Mouse (Mus musculus) kidney, adult 9 months (tissue): ENCODE measurements around the gene B4galt5.

Experiments used
- DNase-seq: peaks from one replicate; pipeline ENCODE4 v3.0.0; 2022

Gene B4galt5

GRCm38 (mm10) chr2:167330581-167330980 lies 18.4 kb downstream of the B4galt5 start:
- DNase-seq, result no peak

GRCm38 (mm10) chr2:167329478-167330262 lies 19.3 kb downstream of the B4galt5 start:
- no peak for DNase-seq

GRCm38 (mm10) chr2:167328340-167328739 lies 20.6 kb downstream of the B4galt5 start:
- no peak for DNase-seq

GRCm38 (mm10) chr2:167326582-167326981 lies 22.4 kb downstream of the B4galt5 start:
- no peak for DNase-seq

- DNase-seq, result peak; percentile 82
Measured at GRCm38 (mm10) chr2:167324151-167324930, 24.6 kb downstream of the B4galt5 start.

GRCm38 (mm10) chr2:167323116-167323515 lies 25.9 kb downstream of the B4galt5 start:
- DNase-seq, result no peak

GRCm38 (mm10) chr2:167321372-167321771 lies 27.6 kb downstream of the B4galt5 start:
- DNase-seq, result no peak

- DNase-seq, result peak; percentile 75
Measured at GRCm38 (mm10) chr2:167318981-167319380, 30.0 kb downstream of the B4galt5 start.

- DNase-seq, result no peak
Measured at GRCm38 (mm10) chr2:167316724-167317187, 32.2 kb downstream of the B4galt5 start.

GRCm38 (mm10) chr2:167314491-167314890 lies 34.5 kb downstream of the B4galt5 start:
- no peak for DNase-seq

- DNase-seq, result peak; percentile 88
Measured at GRCm38 (mm10) chr2:167313501-167314326, 35.3 kb downstream of the B4galt5 start.

- DNase-seq, result peak; percentile 0
Measured at GRCm38 (mm10) chr2:167310121-167310520, 38.9 kb downstream of the B4galt5 start.

GRCm38 (mm10) chr2:167309286-167309685 lies 39.7 kb downstream of the B4galt5 start:
- peak; percentile 0 for DNase-seq

GRCm38 (mm10) chr2:167307716-167308115 lies 41.3 kb downstream of the B4galt5 start:
- peak; percentile 2 for DNase-seq

- DNase-seq, result peak; percentile 41
Measured at GRCm38 (mm10) chr2:167306626-167307541, 42.1 kb downstream of the B4galt5 start.

GRCm38 (mm10) chr2:167306273-167306594 lies 42.7 kb downstream of the B4galt5 start:
- DNase-seq, result peak; percentile 2

- DNase-seq, result peak; percentile 7
Measured at GRCm38 (mm10) chr2:167305382-167306272, 43.4 kb downstream of the B4galt5 start.

- peak; percentile 11 for DNase-seq
Measured at GRCm38 (mm10) chr2:167304651-167305381, 44.2 kb downstream of the B4galt5 start.

- no peak for DNase-seq
Measured at GRCm38 (mm10) chr2:167303806-167304205, 45.2 kb downstream of the B4galt5 start.

- peak; percentile 3 for DNase-seq
Measured at GRCm38 (mm10) chr2:167303196-167303595, 45.8 kb downstream of the B4galt5 start.
